Mouse (Mus musculus): ENCODE measurements around the gene Olfr1424.

GRCm38 (mm10) chr19:12024149-12024548 is 38.3 kb downstream of the Olfr1424 start:
- no peak for TF ChIP-seq CTCF (IDR thresholded peaks at IDR 0.05; ENCODE audit: insufficient read depth, low read length)
- TF ChIP-seq POLR2A (IDR thresholded peaks at IDR 0.05; ENCODE audit: borderline replicate concordance, extremely low read depth, low read depth, low read length), result no peak

Measured in lung, adult 2 months (tissue).